Mouse (Mus musculus) MEL (cell line): ENCODE data around the gene Olfr190.

Experiments
- CHD1 ChIP-seq: IDR thresholded peaks from 2 replicates; pipeline ENCODE4 v1.6.1; 2012; ENCODE audit warnings: low read depth, mild to moderate bottlenecking, inconsistent platforms, low read length, improper control_type of control experiment
- CTCF ChIP-seq, 3 experiments: IDR thresholded peaks in 2 of 3; conservative IDR thresholded peaks in 1 of 3; 2 replicates each; pipeline ENCODE4 v1.5.1; 2011 to 2012; ENCODE audit warnings: low read length in 3 of 3, low read depth in 2 of 3, mild to moderate bottlenecking in 2 of 3, improper control_type of control experiment in 1 of 3, inconsistent platforms in 1 of 3, mixed read lengths in 1 of 3, moderate library complexity in 1 of 3; ENCODE audit not compliant: control insufficient read depth in 1 of 3, insufficient read depth in 1 of 3, poor library complexity in 1 of 3, severe bottlenecking in 1 of 3
- ETS1 ChIP-seq: IDR thresholded peaks from 2 replicates; pipeline ENCODE4 v1.6.1; 2012; ENCODE audit warnings: low read depth, mild to moderate bottlenecking, inconsistent platforms, low read length, improper control_type of control experiment, moderate library complexity
- JUND ChIP-seq: IDR thresholded peaks from 2 replicates; pipeline ENCODE4 v1.6.1; 2011; ENCODE audit warnings: low read depth, mild to moderate bottlenecking, improper control_type of control experiment, low read length
- POLR2AphosphoS2 ChIP-seq: IDR thresholded peaks from 2 replicates; pipeline ENCODE4 v1.6.1; 2011; ENCODE audit warnings: low read length, improper control_type of control experiment
- ZMIZ1 ChIP-seq: IDR thresholded peaks from 2 replicates; pipeline ENCODE4 v1.6.1; 2012; ENCODE audit warnings: low read depth, mild to moderate bottlenecking, inconsistent platforms, low read length, improper control_type of control experiment, moderate library complexity

DNA sequence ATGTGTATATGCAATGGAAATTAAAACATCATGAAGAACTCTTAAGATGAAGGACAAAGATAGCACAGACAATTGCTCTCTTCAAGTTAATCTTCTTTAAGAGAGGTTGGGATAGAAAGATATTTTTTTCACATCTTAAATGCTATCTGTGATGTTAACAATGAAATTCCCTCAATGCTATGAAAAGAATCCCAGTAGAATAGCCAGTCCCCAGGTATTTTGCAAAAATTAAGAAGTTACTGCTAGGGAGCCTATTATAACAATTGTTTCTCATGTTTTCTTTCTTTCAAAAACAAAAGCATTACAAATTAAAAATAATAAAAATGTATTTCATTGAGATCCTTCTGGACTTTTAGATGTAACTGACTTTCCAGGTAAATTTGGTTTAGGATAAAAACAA, 43.2 kb upstream of the Olfr190 start, which contains the start of gene Olfr194:
- TF ChIP-seq CTCF (IDR thresholded peaks at IDR 0.05 in 2 of 3, conservative IDR thresholded peaks at IDR 0.05 in 1 of 3; ENCODE audit: control insufficient read depth in 1 of 3, insufficient read depth in 1 of 3, low read depth in 2 of 3, low read length in 3 of 3, poor library complexity in 1 of 3, severe bottlenecking in 1 of 3) (no peak), ETS1 (no peak), JUND (no peak), CHD1 (no peak), POLR2AphosphoS2 (no peak), ZMIZ1 (no peak)
